Mouse (Mus musculus) megakaryocyte-erythroid progenitor cell, adult 5 weeks (primary cell): ENCODE results near the gene Gm19935. TPM values are rescaled to one million over a fixed set of nuclear protein-coding genes. Genes with fewer than 3 reads are reported as not detected.

Source experiments
- polyA plus RNA-seq: library from polyadenylated mRNA; stranded (reverse); fragments of >175 nt; gene quantifications from 2 replicates; pipeline ENCODE4 v1.2.3, GENCODE M21; 2012

Gene Gm19935
- not detected in 2 replicates for polyA plus RNA-seq

DNA sequence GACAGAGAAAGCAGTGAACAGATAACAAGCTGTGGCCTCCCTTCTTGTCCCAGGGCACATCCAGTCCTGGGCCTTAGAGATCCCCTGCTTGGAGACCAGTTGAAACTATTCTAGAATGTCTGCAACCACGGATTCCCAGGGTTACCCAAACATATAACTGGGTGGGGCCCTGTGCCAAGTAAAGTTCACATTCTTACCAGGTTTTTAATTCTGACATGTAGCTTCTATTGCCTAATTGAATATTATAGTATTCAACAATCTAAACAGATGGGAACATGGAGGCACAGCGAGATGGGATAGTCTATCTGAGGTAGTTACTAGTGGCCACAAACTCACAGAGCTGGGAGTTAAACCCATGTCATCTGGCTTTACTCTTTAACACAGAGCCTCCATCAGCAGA, at the start of gene Gm19935:
TSS of gene Gm19935 (minus strand) at position 101 of the 400 bp plus-strand sequence.

DNA sequence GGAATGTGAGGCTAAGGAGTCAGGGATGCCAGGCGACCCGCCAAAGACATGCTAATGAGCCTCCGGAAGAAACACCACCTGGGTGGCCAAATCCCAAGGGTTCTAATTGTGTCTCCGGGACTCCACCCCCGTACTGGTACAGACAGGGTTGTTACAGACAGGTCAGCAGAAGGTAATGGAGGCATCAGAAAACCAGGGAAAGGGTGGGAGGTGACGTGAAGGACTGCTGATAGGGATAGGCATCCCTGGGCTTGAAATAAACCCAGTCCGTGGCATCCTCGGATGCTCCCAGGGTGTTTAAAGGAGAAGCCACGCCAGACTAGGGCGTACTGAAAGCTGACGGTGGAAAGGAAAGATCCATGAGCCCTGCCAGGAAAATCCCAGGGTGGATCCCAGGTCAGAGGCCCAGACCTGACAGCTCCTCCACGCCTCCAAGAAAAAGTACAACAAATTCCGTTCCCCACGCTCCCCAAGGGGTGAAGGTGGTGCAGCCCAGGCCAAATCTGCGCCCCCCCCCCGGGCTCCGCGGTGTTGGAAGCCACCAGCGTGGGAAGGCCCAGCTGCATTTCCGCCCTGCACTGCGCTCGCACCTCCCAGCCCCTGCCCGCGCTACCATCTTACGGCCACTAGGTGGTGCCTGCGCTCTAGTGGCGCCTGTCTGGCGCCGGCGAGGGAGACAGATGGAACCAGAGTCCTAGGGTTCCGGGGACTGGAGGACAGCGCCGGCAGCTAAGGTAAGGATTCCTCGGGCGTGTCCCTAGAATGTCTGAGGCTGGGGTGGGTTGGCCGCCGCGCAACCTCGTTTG, 11.2 kb upstream of the Gm19935 start, which contains the start of gene Chd9:
TSS of gene Chd9 (plus strand) at position 172 of the 806 bp plus-strand sequence.

Other genes with a start within 250 kb of the Gm19935 start
- gene Chd9, start 11.0 kb upstream of the Gm19935 start, polyA plus RNA-seq = 47.7 and 52.6 TPM in 2 replicates